In genomic region chr6:135526460-135527160, GRCm38 (mm10) we compare ENCODE assay signal across 7 mouse cellular contexts.
A peak's percentile ranks its signal among the peaks of the same experiment; 100 is the strongest.
DNase-seq lines count a peak whose midpoint lies in the region; TF ChIP-seq lines count a peak whose summit lies in the region.

No protein-coding gene starts in this region.

- H3K27me3 ChIP-seq in cerebellum, adult 2 months (ENCODE audit: control insufficient read depth, insufficient read depth, low read length), result no peaks in the 10 kb centered on the region

- WGBS in cerebellum, adult 2 months, result 11% methylated on average over 24 of the region's 24 CpGs

- peak; percentile 89 for DNase-seq in brain, adult 2 months (ENCODE audit: low read depth, low spot score)
- DNase-seq in cerebellum, adult 2 months, result peak; percentile 57 to 66
- peak; percentile 13 for DNase-seq in heart, adult 8-10 months (ENCODE audit: low spot score)
- DNase-seq in left cerebral cortex, adult 9 months (ENCODE audit: low spot score in 2 of 2), result peak; percentile 62 to 76
- DNase-seq in telencephalon, adult 2 months (ENCODE audit: low read depth, low spot score), result peak; percentile 82
- DNase-seq in adrenal gland, adult (ENCODE audit: inconsistent age in 2 of 2, low spot score in 1 of 2), result no peak
- no peak for DNase-seq in ovary, postnatal 14 days (ENCODE audit: low spot score)

- H3K4me3 ChIP-seq in cerebellum, adult 2 months (replicated peaks; ENCODE audit: insufficient read depth, low read depth, low read length), result peak overlapping the region; percentile 58

- no peak for TF ChIP-seq CTCF in cerebellum, adult 2 months (IDR thresholded peaks at IDR 0.05; ENCODE audit: borderline replicate concordance, insufficient read depth, low read depth, low read length)

- H3K4me1 ChIP-seq in cerebellum, adult 2 months (ENCODE audit: control insufficient read depth, insufficient read depth, low read length), result peaks cover 10% of the 10 kb centered on the region; the same call in 1 of the 2 replicates

- H3K27ac ChIP-seq in cerebellum, adult 2 months (ENCODE audit: insufficient read depth, low read length), result no peak overlapping the region

- TF ChIP-seq POLR2A in cerebellum, adult 2 months (IDR thresholded peaks at IDR 0.05; ENCODE audit: borderline replicate concordance, insufficient read depth, low read length), result no peak

Comparison
In these comparisons a context has a peak if more than half of its experiments do, and no peak if none do; other contexts are left out.
1. DNase-seq: peak in brain, adult 2 months (single experiment), cerebellum, adult 2 months (2 of 2), heart, adult 8-10 months (single experiment), left cerebral cortex, adult 9 months (2 of 2) and telencephalon, adult 2 months (single experiment); none in adrenal gland, adult (0 of 2) and ovary, postnatal 14 days (single experiment).